Mouse (Mus musculus) limb, embryonic 14.5 days (tissue): Measurements from ENCODE around the gene Dusp12. TPM values are rescaled to one million over a fixed set of nuclear protein-coding genes. Genes with fewer than 3 reads are reported as not detected.
A peak's percentile ranks its signal among the peaks of the same experiment; 100 is the strongest.

Experiments used
- ATAC-seq: fragments of 200-750 bp; cut with Nextera tagmentation; 2 replicates; pipeline ENCODE4 v1.8.0; 2017; ENCODE audit warnings: low read depth, moderate number of reproducible peaks, moderate TSS enrichment; ENCODE audit not compliant: low FRiP score
- DNase-seq: peaks from one replicate; pipeline ENCODE4 v3.0.0-alpha.2; 2015; ENCODE audit warnings: low spot score
- H3K27ac ChIP-seq: fragments of 300-500 bp; sonication (generic); replicated peaks from 2 replicates; pipeline ENCODE4 v1.5.1; 2014; ENCODE audit warnings: low read depth, mild to moderate bottlenecking, low read length, moderate library complexity, mixed read lengths
- H3K27me3 ChIP-seq: fragments of 300-500 bp; sonication (generic); 2 replicates; pipeline ENCODE4 v1.6.1; 2014; ENCODE audit warnings: low read length, mixed read lengths; ENCODE audit not compliant: control insufficient read depth, insufficient read depth
- H3K36me3 ChIP-seq: fragments of 300-500 bp; sonication (generic); 2 replicates; pipeline ENCODE4 v1.6.1; 2014; ENCODE audit warnings: mild to moderate bottlenecking, low read length, moderate library complexity, mixed read lengths; ENCODE audit not compliant: control insufficient read depth, insufficient read depth
- H3K4me1 ChIP-seq: fragments of 300-500 bp; sonication (generic); 2 replicates; pipeline ENCODE4 v1.6.1; 2014; ENCODE audit warnings: antibody characterized with exemption, low read length, mixed read lengths; ENCODE audit not compliant: control insufficient read depth, insufficient read depth
- H3K4me2 ChIP-seq: fragments of 300-500 bp; sonication (generic); replicated peaks from 2 replicates; pipeline ENCODE4 v1.6.1; 2014; ENCODE audit warnings: low read depth, mild to moderate bottlenecking, low read length, moderate library complexity; ENCODE audit not compliant: severe bottlenecking
- H3K4me3 ChIP-seq: fragments of 300-500 bp; sonication (generic); replicated peaks from 2 replicates; pipeline ENCODE4 v1.5.1; 2014; ENCODE audit warnings: low read length
- H3K9ac ChIP-seq: fragments of 300-500 bp; sonication (generic); 2 replicates; pipeline ENCODE4 v1.6.1; 2014; ENCODE audit warnings: mild to moderate bottlenecking, low read depth, low read length, moderate library complexity; ENCODE audit not compliant: severe bottlenecking
- H3K9me3 ChIP-seq: fragments of 300-500 bp; sonication (generic); 2 replicates; pipeline ENCODE4 v1.6.1; 2016; ENCODE audit warnings: low read length; ENCODE audit not compliant: control insufficient read depth
- POLR2A ChIP-seq: fragments of 200-500 bp; IDR thresholded peaks from 2 replicates; pipeline ENCODE4 v1.8.0; 2012; ENCODE audit warnings: inconsistent platforms, mild to moderate bottlenecking, moderate library complexity, borderline replicate concordance; ENCODE audit not compliant: insufficient read depth, insufficient read length; ENCODE audit errors: extremely low read depth
- WGBS: fragments of 180-500 bp; shearing (Covaris S2); extraction: QIAGEN DNeasy Blood & Tissue Kit; methylation state at CpG from one replicate; pipeline ENCODE4 v1.1.7; 2014; 5-methylcytosine and 5-hydroxymethylcytosine counted together
- polyA plus RNA-seq, 2 experiments: library from polyadenylated mRNA; depleted of rRNA in 1 of 2; stranded (reverse) in 1 of 2; unstranded in 1 of 2; fragments of >200 nt; fragmentation: Nextera tagmentation in 1 of 2; extraction: Ambion mirVana in 1 of 2; gene quantifications; 2 replicates each; pipeline versions ENCODE4 v1.2.1 to v1.2.3; 2012 to 2014

Gene Dusp12
- polyA plus RNA-seq, 2 experiments: 51.5 to 58.5 TPM

GRCm38 (mm10) chr1:170898413-170899075, 13.2 kb upstream of the Dusp12 start:
- no peak overlapping the region for H3K27ac ChIP-seq
- WGBS: 72% methylated on average over 16 of the region's 16 CpGs
- no peak for TF ChIP-seq POLR2A
- no peak for ATAC-seq
- no peaks in the 10 kb centered on the region for H3K36me3 ChIP-seq
- H3K9ac ChIP-seq: no peak overlapping the region
- no peak overlapping the region for H3K4me2 ChIP-seq
- H3K4me3 ChIP-seq: no peak overlapping the region
- no peaks in the 10 kb centered on the region for H3K9me3 ChIP-seq
- no peak for DNase-seq
- H3K4me1 ChIP-seq: no peaks in the 10 kb centered on the region
- no peaks in the 10 kb centered on the region for H3K27me3 ChIP-seq

- Histone ChIP-seq H3K4me2 (no peak overlapping the region), H3K27me3 (no peaks in the 10 kb centered on the region), H3K4me1 (no peaks in the 10 kb centered on the region), H3K9me3 (no peaks in the 10 kb centered on the region), H3K27ac (no peak overlapping the region), H3K4me3 (no peak overlapping the region), H3K36me3 (no peaks in the 10 kb centered on the region), H3K9ac (no peak overlapping the region)
- TF ChIP-seq POLR2A: no peak
- no peak for DNase-seq
- no peak for ATAC-seq
- WGBS: 84% methylated on average over 5 of the region's 5 CpGs
Measured at GRCm38 (mm10) chr1:170896651-170897281, 11.4 kb upstream of the Dusp12 start.

GRCm38 (mm10) chr1:170894603-170895602, 9.6 kb upstream of the Dusp12 start:
- Histone ChIP-seq H3K4me3 (no peak overlapping the region), H3K4me1 (no peaks in the 10 kb centered on the region), H3K27ac (no peak overlapping the region), H3K4me2 (no peak overlapping the region), H3K9me3 (no peaks in the 10 kb centered on the region), H3K9ac (no peak overlapping the region), H3K36me3 (no peaks in the 10 kb centered on the region), H3K27me3 (no peaks in the 10 kb centered on the region)
- TF ChIP-seq POLR2A: no peak
- peak; percentile 46 for DNase-seq
- no peak for ATAC-seq
- WGBS: 63% methylated on average over 9 of the region's 9 CpGs

- Histone ChIP-seq H3K27ac (no peak overlapping the region), H3K4me2 (no peak overlapping the region), H3K9me3 (no peaks in the 10 kb centered on the region), H3K36me3 (no peaks in the 10 kb centered on the region), H3K4me1 (no peaks in the 10 kb centered on the region), H3K4me3 (no peak overlapping the region), H3K27me3 (no peaks in the 10 kb centered on the region), H3K9ac (no peak overlapping the region)
- DNase-seq: no peak
- no peak for ATAC-seq
- 62% methylated on average over 1 of the region's 1 CpGs for WGBS
- TF ChIP-seq POLR2A: no peak
Measured at GRCm38 (mm10) chr1:170892279-170892678, 6.9 kb upstream of the Dusp12 start.

GRCm38 (mm10) chr1:170891646-170892045, 6.3 kb upstream of the Dusp12 start:
- TF ChIP-seq POLR2A: no peak
- H3K36me3 ChIP-seq: no peaks in the 10 kb centered on the region
- no peak overlapping the region for H3K9ac ChIP-seq
- H3K4me1 ChIP-seq: no peaks in the 10 kb centered on the region
- H3K27ac ChIP-seq: no peak overlapping the region
- WGBS: 59% methylated on average over 2 of the region's 2 CpGs
- H3K9me3 ChIP-seq: no peaks in the 10 kb centered on the region
- DNase-seq (no peak), ATAC-seq (no peak)
- no peak overlapping the region for H3K4me2 ChIP-seq
- no peaks in the 10 kb centered on the region for H3K27me3 ChIP-seq
- H3K4me3 ChIP-seq: no peak overlapping the region
